Mouse (Mus musculus) left cerebral cortex, adult 11 months (tissue): ENCODE data around the gene Poln.

Experiments used
- DNase-seq: peaks from one replicate; pipeline ENCODE4 v3.0.0; 2022; ENCODE audit warnings: low spot score

Poln gene

DNA sequence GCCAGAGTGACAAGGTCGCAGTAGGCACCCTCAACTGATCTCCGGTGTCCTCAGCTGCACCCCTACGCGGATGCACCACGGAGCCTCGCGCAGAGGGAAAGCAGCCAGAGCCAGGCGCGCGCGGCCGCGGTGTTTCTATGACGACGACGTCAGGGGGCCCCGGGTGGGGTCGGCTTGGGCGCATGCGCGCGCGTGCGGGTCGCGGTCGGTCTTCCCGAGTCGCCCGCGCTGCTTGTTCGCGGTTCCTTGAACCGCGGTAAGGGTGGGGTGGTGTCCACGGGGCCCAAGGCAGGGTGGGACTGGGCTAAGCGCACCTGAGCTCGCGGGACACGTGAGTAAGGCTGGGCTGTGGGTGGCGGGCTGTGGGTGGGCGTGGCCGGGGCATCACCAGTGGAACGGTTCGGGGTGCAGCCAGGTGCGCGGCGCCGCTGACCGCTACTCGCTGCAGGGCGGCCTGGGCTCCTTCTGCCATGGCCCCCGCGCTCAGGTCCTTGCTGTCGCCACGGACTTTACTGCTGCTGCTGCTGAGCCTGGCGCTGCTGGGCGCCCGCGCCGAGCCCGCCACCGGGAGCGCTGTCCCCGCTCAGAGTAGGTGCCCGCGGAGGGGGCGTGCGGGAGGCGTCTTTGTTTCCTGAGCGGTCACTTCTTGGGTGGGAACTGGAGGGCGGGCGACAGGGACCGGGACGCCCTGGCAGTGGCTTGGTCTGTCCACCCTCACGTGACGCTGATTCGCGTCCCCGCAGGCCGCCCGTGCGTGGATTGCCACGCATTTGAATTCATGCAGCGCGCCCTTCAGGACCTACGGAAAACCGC lies 185.7 kb downstream of the Poln start, which contains the start of gene Gm1673:
Gene Gm1673, plus strand, starts transcription at position 125 of the 813 bp plus-strand sequence.
- peak; percentile 76 for DNase-seq

DNA sequence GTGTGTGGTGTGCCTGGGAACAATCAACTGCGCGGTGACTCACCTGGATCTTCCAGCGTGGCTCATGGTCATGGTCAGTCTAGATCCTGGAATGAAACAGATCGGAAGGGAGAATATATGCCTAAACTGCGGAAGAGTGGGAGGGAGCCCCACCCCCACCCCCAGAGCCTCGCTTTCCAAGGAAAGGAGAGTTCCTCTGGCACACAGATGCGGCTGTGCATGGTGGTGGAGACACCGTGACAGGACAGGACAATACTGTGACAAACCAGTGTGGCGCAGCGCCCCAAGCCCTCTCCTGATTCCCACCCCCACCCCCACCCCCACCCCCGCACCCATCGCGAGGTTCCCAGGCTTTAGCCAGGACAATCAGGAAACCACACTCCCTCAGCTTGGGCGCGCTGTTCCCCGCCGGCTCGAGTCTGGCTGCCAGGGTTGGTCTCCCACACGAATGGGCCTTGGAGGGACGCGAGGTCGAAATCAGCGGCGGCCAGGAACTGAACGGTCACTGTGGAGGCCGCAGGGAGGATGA lies 186.5 kb downstream of the Poln start:
- no peak for DNase-seq

DNA sequence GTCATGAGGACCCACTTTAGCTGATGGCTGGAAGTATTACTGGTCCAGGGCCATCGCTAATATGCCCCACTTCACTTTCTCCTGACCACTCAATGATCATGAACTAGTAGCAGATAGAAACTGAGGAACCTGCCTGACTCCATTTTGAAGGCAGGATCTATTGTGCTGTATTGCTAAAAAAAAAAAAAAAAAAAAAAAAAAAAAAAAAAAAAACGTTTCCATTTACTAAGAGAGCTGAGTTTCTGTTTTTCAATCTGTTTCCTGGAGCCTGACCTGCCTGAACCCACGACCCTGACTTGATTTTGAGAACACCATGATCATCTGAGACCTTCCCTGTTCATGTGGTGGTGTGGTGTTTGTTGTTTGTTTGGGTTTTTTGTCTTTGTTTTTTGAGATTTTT lies 193.0 kb downstream of the Poln start:
- no peak for DNase-seq

DNA sequence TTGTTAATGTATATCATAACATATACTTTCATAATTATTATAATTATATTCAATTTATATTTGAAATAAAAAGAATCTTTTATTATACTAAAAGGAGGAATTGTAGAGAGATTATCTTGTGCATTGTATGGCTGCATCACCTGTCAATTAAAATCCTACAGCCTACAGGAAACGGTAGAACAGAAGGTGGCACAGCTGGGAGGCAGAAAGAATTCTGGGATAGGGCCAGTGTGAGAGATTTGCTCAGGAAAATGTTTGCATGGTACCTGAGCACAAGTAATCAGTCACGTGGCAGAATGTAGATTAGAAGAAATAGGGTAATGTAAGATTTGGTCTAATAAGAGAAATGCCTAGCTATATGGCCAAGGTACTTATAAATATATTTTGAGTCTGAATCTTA lies 194.5 kb downstream of the Poln start:
- DNase-seq, result no peak

DNA sequence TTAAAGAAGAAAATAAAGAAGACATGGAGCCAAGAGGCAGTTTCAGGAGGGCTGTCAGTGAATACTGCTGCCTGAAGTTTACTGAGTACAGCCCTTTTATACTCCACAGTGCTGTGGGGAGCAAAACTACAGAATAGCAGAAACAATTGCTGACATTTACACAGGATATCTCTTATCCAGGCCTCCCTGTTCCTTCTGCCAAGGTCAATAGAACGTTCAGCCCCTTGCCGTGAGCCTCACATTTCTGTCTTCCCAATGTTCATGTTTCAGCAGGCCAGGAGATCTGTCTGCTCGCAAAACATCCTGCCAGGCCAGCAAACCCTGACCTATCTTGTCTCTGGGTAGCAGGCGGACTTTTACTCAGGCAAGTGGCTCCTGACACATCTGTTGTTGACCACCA lies 209.9 kb downstream of the Poln start:
- no peak for DNase-seq
